ENCODE assay signal across 14 mouse cellular contexts in the genomic region with DNA sequence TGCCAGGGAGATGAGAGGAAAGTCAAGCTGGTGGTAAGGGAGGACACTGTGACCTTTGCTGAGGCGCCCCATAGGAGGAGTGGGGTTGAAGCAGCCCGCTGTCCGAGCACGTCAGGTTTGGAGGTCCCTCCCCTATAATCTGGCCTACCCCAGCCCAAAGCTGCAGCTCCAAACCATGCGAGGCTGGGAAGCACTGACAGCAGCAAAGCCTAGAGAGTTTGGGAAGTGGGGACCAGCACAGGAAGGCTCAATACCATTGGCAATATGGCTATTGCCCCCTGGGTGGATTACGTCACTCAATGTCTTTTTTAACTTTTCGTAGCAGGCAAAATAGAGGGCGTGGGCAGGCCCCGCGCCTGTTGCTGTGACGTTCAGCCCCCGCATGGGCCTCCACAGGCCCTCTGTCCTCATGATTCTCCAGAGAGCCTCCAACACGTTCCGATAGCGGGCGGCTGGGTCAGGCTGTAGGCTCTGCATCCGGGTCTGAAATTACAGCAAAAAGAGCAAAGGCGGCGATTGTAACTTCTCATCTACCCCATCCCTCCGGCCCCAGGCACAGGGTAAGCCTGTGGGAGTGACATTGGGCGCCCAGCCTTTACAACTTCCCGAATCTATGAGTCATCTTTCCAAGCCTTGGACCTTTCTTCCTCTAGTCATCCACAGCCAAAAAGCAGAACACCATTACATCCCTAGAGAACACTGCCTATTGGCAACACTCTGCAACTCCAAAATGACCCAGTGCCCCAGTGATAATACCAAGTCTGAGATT. TPM values are rescaled to one million over a fixed set of nuclear protein-coding genes. Genes with fewer than 3 reads are reported as not detected.
DNase-seq lines count a peak whose midpoint lies in the region; ATAC-seq lines count a peak whose summit lies in the region.
"Had no signal": no experiment of that assay in that cellular context is flagged by ENCODE, and none has a peak within 500 bp of the region (broad histone marks: within the 10 kb centered on the region; RNA-seq: fewer than 3 reads in every experiment).

No protein-coding gene starts in this region.

- H3K9me3 ChIP-seq in heart, embryonic 15.5 days (replicated peaks), result no peaks in the 10 kb centered on the region
- H3K9me3 ChIP-seq: forebrain, embryonic 12.5 days; hindbrain, embryonic 10.5 days; lung, embryonic 15.5 days had no signal

- no peak overlapping the region for H3K4me2 ChIP-seq in heart, embryonic 15.5 days
- H3K4me2 ChIP-seq: forebrain, embryonic 12.5 days; lung, embryonic 15.5 days had no signal

- DNase-seq in frontal cortex, postnatal 10 days (ENCODE audit: low spot score in 2 of 2), result no peak
- DNase-seq in urinary bladder, postnatal 36 days (ENCODE audit: low spot score in 2 of 2), result peak; percentile 16 to 51
- no peak for DNase-seq in urinary bladder, postnatal 10 days (ENCODE audit: low spot score)
- DNase-seq in spleen, postnatal 4 days (ENCODE audit: low spot score in 2 of 2), result no peak
- DNase-seq in thymus, adult 18-20 months, result no peak
- DNase-seq: cerebellum, adult 2 months; kidney, postnatal 10 days; right cerebral cortex, postnatal 4 days had no signal

- no peak overlapping the region for H3K4me3 ChIP-seq in heart, embryonic 15.5 days
- H3K4me3 ChIP-seq: forebrain, embryonic 12.5 days; hindbrain, embryonic 10.5 days; lung, embryonic 15.5 days had no signal

- H3K27me3 ChIP-seq in heart, embryonic 15.5 days, result no peaks in the 10 kb centered on the region
- H3K27me3 ChIP-seq: forebrain, embryonic 12.5 days; lung, embryonic 15.5 days had no signal

- peaks cover 15% of the 10 kb centered on the region; the same call in 1 of the 2 replicates for H3K4me1 ChIP-seq in heart, embryonic 15.5 days (replicated peaks)
- H3K4me1 ChIP-seq: lung, embryonic 15.5 days had no signal

- H3K36me3 ChIP-seq in heart, embryonic 15.5 days, result peaks cover 17% of the 10 kb centered on the region

- no peak overlapping the region for H3K27ac ChIP-seq in heart, embryonic 15.5 days
- H3K27ac ChIP-seq: forebrain, embryonic 12.5 days; hindbrain, embryonic 10.5 days; lung, embryonic 15.5 days had no signal

- ATAC-seq in frontal cortex, adult (ENCODE audit: low TSS enrichment), result 0 out of 2 replicates have a peak, but pooled peaks have one; percentile 8
- ATAC-seq in heart, embryonic 15.5 days (replicated peaks; ENCODE audit: insufficient number of reproducible peaks, insufficient read depth, low FRiP score, low read depth), result peak; percentile 8; the same call in 1 of the 2 replicates
- no peak for ATAC-seq in erythroblast, adult 5-6 weeks (replicated peaks; ENCODE audit: low FRiP score, poor library complexity, severe bottlenecking)

- no peak overlapping the region for H3K9ac ChIP-seq in heart, embryonic 15.5 days
- H3K9ac ChIP-seq: forebrain, embryonic 12.5 days; lung, embryonic 15.5 days had no signal

- 81% methylated on average over 22 of the region's 22 CpGs for WGBS in heart, embryonic 15.5 days

RNA-seq across cellular contexts. Expression of gene Slc25a28, which starts 7.8 kb away (rescaled TPM):
- polyA plus RNA-seq in heart, embryonic 15.5 days (2015; fragmentation: Nextera tagmentation; extraction: Ambion mirVana), result 10.3 and 12.3 TPM in 2 replicates
- 3.8 and 12.1 TPM in 2 replicates for total RNA-seq in erythroblast, adult 5-6 weeks (2015; ENCODE audit: low replicate concordance)
- 9.7 and 10.9 TPM in 2 replicates for total RNA-seq in erythroblast, adult 5-6 weeks (2017; ENCODE audit: low replicate concordance)

RNA-seq across cellular contexts. Expression of gene Entpd7, which starts 22.6 kb away (rescaled TPM):
- polyA plus RNA-seq in heart, embryonic 15.5 days (2015; fragmentation: Nextera tagmentation; extraction: Ambion mirVana), result 4.1 and 6.0 TPM in 2 replicates
- 3.8 and 4.4 TPM in 2 replicates for total RNA-seq in erythroblast, adult 5-6 weeks (2015; ENCODE audit: low replicate concordance)
- 1.1 TPM in 2 replicates for total RNA-seq in erythroblast, adult 5-6 weeks (2017; ENCODE audit: low replicate concordance)

RNA-seq across cellular contexts. Expression of gene Nkx2-3, which starts 54.7 kb away (rescaled TPM):
- polyA plus RNA-seq in heart, embryonic 15.5 days (2015; fragmentation: Nextera tagmentation; extraction: Ambion mirVana), result 0.16 TPM in 1 of 2 replicates, not detected in the other
- total RNA-seq in erythroblast, adult 5-6 weeks (2015; ENCODE audit: low replicate concordance), result 1.7 TPM in 1 of 2 replicates, not detected in the other
- not detected in 2 replicates for total RNA-seq in erythroblast, adult 5-6 weeks (2017; ENCODE audit: low replicate concordance)
- polyA plus RNA-seq: cerebellum, adult 2 months; lung, embryonic 15.5 days had no signal

Comparison
In these comparisons a context has a peak if more than half of its experiments do, and no peak if none do; other contexts are left out.
1. DNase-seq: peak in urinary bladder, postnatal 36 days (2 of 2); none in frontal cortex, postnatal 10 days (0 of 2), urinary bladder, postnatal 10 days (single experiment), spleen, postnatal 4 days (0 of 2) and thymus, adult 18-20 months (0 of 2).